Mouse (Mus musculus): ENCODE results near the gene Cd99l2.

DNA sequence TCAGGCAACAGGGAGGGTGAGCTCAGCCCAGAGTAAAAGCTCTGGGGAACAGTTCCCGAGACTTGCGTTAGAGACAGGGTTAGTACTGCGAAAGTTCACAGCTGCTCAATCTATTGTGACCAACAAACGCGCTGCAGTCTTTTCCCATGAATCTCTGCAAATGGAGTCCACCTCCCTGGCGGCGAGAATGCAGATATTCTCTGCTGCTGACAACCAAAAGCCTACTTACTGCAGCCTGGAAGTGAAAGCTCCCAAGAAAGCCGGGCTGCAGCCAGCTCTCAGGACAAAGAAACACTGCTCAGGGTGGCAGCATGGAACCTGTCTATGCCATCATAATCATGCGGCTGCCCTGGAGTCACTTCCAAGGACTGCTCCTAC, 619 bp upstream of the Cd99l2 start:
- TF ChIP-seq CTCF (IDR thresholded peaks at IDR 0.05; ENCODE audit: control insufficient read depth, insufficient read depth, insufficient replicate concordance, low read depth, low read length) (no peak), POLR2A (IDR thresholded peaks at IDR 0.05; ENCODE audit: control insufficient read depth, low read depth, low read length) (no peak)
